Mouse (Mus musculus): ENCODE data around the gene Olfr1353.
"Not testable (repeated sequence)": the region's sequence is repeated elsewhere in the genome, so short reads cannot be mapped to it uniquely, and the experiment has no call there.

Gene Olfr1353

DNA sequence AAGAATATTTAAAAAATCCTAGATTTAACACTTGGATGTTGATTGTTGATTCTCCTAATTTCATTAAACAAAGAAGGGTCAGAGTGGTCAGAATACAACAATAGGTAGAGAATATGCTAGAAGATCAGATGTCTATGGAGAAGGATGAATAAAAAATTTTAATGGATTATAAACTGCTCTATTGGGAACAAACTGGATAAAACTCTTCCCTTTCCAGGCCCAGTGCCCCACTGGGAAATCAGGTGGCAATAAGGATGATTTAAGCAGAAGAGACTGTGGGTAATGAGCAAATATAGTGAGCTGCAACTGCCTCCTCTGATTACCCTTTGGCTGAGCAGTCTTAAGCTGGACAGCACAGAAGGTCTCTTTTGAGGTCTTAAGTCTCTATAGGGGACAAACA is at the start of gene Olfr1353:
Gene Olfr1353, plus strand, starts transcription at position 301 of the 400 bp plus-strand sequence.
- not testable (repeated sequence) for DNase-seq (ENCODE audit: low spot score)

DNA sequence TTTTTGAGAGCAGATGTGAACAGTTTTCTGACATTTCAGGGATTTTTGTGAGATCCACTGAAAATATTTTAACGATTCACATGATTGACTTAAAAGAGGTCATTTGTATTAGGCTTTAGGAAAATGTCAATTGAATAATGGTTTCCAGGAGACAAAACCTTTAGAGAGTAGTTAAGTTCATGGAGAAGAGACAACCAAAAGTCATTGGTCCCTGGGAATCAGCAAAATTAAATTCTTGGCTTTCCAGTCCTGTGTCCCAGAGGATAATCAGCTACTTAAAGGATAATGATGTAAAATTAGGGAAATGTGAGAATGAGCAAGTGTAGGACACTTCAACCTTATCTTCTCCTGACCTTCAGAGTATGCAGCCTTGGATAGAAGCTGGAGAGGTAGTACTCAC is 12.8 kb upstream of the Olfr1353 start, which contains the start of gene Olfr8:
Gene Olfr8, plus strand, starts transcription at position 301 of the 400 bp plus-strand sequence.
- not testable (repeated sequence) for DNase-seq (ENCODE audit: low spot score)

DNA sequence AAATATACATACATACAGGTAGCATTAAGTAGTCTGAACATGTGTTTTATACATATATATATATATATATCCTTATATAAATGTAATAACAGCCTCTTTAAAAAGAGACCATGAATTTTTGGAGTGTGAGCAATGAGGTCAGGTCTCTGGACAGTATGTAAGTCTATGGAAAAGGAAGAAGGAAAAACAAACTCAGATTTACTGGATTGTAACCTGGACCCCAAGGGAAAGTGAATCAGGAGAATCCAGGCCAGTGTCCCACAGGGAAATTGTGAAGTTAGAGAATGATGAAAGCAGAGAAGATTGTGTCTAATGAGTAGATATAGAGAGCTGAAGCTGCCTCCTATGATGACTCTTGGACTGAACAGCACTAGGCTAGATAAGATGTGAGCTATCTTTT is 17.6 kb downstream of the Olfr1353 start, which contains the start of gene Olfr1352:
Gene Olfr1352, plus strand, starts transcription at position 301 of the 400 bp plus-strand sequence.
- DNase-seq (ENCODE audit: low spot score) = no peak

DNA sequence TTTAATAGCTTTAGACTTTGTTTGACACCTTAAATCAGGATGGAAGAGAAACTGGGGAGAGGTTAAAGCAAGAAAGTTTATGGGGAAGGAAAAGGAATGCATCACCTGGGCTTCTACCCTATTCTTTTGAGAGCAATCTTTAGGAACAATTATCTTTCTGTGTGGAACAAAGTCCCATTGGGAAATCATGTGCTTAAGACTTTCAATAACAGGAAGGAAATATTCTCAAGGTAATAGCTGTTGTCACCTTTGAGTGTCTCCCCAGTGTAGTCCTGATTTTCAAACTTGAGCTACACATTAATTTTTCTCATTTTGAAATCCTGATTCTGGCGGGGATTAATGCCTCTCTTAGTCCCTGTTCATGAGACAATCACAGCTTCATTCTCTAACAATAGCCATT is 49.1 kb downstream of the Olfr1353 start, which contains the start of gene Olfr1351:
Gene Olfr1351, plus strand, starts transcription at position 301 of the 400 bp plus-strand sequence.
- no peak for DNase-seq (ENCODE audit: low spot score)

All from ovary, postnatal 36 days (tissue).